Mouse (Mus musculus) skeletal muscle tissue, adult 2 months (tissue): ENCODE results near the gene Ruvbl2.

ENCODE experiments used
- DNase-seq: peaks from one replicate; pipeline ENCODE4 v3.0.0-alpha.2; 2012; ENCODE audit warnings: low read depth, low spot score

Ruvbl2 gene

DNA sequence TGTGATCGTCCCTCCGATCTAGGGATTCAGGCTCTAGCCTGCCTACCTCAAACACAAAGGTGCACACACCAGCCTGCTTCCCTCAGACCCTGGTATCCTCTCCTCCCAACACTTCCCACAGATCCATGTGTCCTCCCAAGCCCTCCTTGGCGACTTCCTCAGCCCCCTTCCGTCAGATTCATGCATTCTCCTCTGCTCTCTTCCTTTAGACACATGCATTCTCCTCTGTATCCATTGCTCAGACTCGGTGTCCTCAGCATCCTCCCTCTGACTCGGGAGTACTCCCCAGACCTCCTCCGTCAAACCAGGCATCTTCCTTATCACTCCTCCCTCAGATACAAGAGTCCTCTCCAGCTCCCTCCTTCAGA lies 4.1 kb downstream of the Ruvbl2 start:
- no peak for DNase-seq

DNA sequence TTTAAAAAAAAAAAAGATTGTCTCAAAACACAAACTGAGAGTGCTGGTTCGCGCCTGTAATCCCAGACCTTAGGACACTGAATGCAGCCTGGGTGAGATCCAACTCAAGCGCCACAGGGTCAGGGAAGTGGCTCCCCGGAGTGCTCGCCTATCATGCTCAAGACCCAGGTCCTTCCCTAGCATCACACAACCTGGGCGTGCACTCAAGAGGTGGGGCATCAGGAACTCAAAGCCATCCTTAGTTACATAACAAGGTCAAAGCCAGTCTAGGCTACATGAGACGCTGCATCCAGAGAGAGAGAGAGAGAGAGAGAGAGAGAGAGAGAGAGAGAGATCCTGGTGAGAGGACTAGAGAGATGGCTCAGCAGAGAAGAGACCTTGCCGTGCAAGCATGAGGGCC lies 11.3 kb downstream of the Ruvbl2 start:
- DNase-seq: peak; percentile 91

DNA sequence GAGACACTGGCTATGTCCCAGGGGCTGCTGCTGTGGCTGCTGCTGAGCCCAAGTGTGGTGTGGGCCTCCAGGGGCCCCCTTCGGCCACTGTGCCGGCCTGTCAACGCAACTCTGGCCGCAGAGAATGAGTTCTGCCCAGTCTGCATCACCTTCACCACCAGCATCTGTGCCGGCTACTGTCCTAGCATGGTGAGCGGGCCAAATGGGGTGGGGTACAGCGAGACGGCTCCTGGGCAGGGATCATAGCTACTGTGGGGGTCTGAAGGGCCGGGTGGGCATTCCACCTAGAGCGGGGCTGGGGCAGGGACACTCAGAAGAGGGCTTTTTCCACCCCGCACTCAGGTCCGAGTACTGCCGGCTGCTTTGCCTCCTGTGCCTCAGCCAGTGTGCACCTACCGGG lies 16.7 kb downstream of the Ruvbl2 start:
- DNase-seq: no peak

DNA sequence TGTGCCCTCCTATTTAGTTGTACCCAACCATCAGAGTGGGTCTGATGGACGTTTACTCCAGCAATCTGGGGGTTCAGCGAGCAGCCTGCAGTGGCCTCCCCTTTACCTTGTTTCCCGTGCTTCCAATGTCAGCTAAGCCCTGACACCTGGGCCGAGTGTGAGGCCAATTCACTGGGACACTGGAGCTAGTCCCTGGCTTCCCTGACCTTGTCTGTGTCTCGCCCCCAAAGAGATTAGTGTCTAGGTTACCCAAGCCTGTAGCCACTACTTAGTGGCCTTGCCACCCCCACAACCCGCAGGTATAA lies 17.3 kb downstream of the Ruvbl2 start, which contains the start of gene Lhb:
Lhb (plus strand) TSS at position 206 of the 305 bp plus-strand sequence.
- no peak for DNase-seq

DNA sequence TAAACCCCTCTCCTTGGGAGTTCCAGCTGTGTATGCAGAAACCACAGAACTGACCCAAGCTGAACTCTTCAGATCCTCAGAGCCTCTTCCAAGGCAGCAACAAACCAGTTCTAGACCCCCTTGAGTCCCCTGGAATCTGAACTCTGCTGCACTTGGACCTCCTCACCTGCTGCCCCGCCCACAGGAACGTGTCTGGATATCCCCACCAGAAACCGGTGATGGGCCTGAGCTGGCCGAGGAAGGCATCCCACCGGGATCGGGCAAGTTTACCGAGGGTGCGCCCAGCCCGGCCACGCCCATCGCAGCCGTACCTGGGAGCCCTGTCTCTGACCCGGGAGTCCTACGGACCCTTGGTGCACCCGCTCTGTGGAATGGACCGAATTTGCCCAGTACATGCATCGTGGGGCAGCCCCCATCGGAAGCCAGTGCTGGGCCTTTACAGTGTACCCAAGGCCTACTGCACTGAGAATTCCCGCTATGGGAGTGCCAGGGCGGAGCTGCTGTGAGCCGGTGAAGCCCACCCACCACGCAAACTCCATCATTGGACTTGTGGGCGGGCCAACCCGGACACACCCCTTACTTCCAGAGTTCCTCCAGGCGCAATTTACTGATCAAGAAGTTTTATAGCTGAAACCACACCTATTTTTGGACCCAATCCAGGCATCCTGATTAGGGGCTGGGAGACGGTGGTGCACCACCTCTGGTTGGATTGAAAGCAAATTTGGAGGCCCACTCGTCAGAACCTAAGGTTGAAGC lies 17.9 kb downstream of the Ruvbl2 start:
- no peak for DNase-seq

DNA sequence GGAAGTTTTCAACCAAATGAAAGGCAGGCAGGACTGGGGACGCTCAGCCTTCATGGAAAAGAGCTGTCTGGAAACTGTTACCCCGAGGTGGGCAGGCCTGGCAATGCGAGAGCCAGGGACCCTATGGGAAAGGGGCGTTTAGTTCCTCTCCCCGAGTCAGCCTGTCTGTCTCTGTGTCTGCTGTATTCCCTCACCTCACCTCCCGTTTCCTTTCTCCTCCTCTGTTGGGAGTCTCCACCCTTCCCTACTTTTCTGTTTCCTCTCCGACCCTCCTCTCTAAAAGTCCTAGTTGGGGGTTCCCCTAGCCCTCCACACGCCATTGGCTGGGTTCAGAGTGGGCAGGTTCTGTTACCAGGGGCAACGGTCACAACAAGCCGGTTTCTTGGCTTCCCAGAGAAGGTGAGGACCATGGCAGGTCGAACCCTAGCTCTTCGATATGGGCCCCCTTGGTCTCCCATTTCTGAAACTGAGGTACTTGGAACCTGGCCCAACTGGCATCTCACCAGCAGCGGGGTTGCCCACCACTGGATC lies 19.9 kb downstream of the Ruvbl2 start:
- no peak for DNase-seq

DNA sequence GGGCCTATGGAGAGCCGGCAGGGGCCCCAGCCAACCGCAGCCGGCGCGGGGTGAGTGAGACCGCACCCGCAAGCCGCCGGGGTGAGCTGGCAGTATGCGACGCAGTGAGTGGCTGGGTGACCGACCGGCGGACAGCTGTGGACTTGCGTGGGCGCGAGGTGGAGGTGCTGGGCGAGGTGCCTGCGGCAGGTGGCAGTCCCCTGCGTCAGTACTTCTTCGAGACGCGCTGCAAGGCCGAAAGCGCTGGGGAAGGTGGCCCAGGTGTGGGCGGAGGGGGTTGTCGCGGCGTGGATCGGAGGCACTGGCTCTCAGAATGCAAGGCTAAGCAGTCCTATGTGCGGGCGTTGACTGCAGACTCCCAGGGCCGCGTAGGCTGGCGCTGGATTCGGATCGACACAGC lies 22.3 kb downstream of the Ruvbl2 start:
- no peak for DNase-seq

DNA sequence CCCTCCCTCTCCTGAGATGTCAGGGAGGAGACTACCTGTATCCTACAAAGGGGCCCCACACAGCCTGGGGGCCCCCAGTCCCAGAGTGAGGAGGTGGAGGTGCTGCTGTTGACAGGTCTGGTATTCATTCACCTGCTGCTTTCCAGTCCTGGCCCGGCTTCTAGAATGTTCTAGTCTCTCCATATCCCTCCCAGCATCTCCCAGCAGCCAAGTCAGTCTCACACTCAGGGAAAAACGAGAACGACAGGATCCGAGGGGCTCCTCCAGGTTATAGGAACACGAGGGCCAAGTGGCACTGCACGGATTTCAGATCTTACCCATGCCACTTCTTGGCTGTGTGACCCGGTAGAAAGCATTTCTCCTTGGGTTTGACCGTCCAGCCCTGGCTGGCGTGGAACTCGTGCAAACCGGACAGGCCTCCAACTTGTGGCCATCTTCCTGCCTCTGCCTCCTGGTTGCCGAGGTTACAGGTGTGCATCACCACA lies 23.1 kb downstream of the Ruvbl2 start:
- no peak for DNase-seq

DNA sequence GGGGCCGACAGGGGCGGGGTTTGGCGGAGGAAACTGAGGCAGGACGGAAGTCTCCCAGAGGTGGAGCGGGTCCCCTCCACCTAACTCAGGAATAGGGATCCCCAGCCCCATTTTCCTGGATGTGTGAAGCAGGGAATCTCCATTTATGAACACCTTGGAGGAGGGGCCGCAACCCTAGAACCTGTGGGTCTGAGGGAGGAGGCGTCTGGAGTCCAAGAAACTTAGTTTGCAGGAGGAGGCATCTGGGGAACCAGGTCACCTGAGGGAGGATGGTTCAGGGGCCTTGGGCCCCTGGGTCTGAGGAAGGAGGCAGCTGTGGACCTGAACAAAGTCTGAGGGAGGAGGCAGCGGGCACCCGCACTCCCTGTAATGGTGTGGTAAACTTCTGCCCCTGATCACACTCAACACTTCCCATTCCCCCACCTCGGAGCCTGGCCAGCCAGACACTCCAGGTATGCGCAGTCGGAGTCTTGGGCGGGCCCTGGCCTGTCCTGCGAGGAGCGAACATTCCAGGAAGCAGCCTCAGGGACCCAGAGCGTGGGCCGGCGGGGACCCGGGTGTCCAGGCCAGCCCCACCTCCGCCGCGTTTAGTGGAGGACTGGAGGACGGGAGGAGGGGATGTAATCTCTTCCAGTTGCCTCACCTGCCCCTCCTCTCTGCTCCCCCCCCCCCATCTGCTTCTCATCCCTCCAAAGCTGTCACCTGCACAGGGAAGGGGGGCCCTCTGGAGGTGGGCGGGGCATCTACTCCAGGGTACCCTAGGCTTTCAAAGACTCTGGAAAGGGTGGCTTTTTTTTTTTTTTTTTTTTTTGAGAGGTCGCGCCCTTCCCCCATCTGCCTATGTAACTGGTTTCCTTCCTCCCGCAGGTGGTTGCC lies 23.8 kb downstream of the Ruvbl2 start:
- DNase-seq: no peak

DNA sequence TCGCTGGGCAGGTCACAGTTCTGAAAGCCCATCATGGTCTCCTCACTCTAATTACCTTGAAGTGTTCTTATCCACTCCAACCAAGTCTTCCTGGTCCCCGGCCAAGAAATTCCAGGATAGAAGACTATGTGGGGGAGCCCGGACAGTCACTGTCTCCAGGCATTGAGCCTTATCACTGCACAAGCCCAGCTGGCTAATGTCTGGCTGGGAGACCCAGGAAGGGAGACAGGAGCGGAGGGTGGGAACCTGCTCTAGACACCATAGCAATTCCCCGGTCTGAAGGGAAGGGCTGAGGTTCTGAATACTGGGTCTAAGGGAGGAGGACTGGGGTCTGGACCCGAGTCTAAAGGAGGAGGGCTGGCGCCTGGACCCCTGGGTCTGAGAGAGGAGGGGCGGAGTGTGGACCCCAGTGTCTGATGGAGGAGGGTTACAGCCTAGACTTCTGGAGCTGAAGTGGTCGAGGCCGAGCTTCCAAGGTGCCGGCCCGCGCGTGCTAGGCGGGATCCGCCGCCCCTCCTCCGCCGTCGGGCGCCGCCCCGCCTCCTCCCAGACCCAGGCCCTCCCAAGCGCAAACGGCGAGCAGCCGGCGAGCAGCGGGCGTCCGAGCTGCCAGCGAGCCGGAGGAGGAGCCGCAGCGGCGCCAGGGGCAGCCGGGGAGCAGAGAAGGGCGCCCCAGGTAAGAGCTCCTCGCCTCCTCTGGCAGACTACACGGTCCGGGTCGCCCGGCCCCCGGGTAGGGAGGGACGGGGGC lies 24.6 kb downstream of the Ruvbl2 start, which contains the start of gene Ntf5:
Ntf5 (plus strand) TSS at position 583 of the 751 bp plus-strand sequence.
- no peak for DNase-seq

DNA sequence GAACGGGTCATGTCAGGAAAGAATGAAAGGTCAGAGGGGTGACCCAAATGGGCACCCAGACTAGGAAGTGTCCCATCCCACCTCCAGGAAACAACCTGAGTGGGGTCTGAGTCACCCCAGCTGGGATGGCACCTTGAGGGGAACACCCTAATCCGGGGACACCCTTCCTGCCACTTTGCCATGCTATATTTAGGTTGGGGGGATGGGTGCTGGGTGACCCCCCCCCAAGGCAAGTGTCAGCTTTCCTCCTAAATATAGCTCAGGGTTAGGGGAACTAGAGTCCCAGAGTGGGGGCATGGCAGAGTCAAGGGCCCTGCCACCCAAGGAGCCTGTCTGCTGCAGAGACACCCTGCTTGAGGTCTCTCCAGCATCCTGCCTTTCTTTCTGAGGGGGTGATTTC lies 25.5 kb downstream of the Ruvbl2 start:
- DNase-seq: peak; percentile 84

DNA sequence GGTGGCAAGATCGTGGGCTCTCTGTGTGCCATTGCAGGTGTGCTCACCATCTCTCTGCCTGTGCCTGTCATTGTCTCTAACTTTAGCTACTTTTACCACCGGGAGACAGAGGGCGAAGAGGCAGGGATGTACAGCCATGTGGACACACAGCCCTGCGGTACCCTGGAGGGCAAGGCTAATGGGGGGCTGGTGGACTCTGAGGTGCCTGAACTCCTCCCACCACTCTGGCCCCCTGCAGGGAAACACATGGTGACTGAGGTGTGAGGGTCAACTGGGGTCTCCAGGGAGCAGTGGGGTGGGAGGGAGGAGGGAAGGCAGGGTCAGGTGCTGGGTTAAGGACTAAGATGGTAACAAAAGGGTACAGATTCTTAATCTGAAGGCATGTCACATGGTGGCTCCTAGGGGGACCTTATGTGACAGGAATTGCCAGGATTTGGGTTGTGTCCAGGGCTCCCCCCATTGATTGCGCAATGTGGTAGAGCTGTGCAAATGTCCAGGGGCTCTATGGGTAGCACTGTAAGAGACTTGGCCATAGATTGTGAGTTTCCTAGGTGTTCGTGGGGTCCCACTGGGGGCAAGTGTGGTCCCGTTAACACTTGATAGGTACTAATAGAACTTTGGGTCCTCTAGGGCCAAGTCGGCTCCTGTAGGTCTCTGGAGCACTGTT lies 28.3 kb downstream of the Ruvbl2 start:
- no peak for DNase-seq

DNA sequence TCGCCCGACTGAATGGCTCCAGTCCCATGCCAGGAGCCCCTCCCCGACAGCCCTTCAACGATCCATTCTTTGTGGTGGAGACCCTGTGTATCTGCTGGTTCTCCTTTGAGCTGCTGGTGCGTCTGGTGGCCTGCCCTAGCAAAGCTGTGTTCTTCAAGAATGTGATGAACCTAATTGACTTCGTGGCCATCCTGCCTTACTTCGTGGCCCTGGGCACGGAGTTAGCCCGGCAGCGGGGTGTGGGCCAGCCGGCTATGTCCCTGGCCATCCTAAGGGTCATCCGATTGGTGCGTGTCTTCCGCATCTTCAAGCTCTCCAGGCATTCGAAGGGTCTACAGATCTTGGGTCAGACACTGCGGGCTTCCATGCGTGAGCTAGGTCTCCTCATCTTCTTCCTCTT lies 28.9 kb downstream of the Ruvbl2 start:
- DNase-seq: no peak

DNA sequence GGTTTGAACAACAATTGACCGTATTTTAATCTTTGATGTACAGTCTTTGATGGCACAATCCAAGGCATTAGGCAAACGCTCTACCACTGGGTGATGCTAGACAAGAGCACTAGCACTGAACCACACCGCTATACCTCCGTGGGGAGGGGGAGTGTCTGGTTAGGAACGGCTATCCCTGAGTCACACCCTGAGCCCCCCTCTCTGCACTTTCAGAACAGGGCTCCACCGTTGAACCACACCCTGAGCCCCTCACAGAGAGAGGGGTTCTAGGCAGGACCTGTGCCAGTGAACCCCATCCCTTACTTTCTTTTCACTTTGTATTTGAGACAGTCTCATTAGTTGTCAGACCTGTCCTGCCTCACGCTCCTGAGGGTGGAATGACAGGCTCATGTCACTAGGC lies 29.5 kb downstream of the Ruvbl2 start:
- no peak for DNase-seq

DNA sequence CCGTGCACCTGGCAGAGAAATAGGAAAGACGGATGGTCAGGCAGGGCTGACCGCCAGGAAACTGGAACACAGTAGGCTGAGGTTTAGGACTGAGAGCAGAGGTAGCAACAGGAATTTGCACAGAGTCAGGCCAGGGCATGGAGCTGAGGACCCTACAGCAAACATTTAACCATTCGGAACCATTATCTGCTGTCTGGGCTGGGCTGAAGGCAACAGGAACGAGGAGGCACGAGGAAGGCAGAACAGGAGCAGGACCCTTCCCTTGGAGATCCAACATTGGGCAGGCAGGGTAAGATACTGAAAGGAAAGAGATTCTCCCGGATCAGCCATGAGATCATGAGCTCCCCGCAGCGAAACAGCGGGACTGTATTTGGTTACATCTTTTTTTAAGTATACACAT lies 30.1 kb downstream of the Ruvbl2 start:
- no peak for DNase-seq

DNA sequence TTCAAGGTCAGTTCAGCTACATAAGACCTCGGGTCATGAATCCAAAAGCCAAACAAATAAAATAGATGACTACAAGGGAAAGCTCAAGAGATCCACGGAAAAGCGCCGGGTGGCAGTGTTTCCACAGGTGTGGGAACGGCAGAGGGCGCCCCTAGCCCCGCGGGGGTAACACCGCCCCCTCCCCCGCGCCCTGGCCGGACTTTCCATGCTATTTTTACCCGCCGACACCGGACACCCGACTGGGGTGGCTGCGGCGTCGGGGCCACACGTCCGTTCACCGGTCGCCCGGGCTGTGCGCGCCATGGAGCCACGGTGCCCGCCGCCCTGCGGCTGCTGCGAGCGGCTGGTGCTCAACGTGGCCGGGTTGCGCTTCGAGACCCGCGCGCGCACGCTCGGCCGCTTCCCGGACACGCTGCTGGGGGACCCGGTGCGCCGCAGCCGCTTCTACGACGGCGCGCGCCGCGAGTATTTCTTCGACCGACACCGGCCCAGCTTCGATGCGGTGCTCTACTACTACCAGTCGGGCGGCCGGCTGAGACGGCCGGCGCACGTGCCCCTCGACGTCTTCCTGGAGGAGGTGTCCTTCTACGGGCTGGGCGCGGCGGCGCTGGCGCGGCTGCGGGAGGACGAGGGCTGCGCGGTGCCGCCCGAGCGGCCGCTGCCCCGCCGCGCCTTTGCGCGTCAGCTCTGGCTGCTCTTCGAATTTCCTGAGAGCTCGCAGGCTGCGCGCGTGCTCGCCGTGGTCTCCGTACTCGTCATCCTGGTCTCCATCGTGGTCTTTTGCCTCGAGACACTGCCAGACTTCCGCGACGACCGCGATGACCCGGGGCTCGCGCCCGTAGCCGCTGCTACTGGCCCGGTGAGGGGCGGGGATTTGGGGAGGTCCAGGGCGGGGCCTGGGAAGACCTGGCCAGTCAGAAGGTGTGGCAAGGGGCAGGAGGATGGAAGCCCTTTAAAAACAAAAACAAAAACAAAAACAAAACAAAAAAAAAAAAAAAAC lies 31.4 kb downstream of the Ruvbl2 start:
- DNase-seq: peak; percentile 82

DNA sequence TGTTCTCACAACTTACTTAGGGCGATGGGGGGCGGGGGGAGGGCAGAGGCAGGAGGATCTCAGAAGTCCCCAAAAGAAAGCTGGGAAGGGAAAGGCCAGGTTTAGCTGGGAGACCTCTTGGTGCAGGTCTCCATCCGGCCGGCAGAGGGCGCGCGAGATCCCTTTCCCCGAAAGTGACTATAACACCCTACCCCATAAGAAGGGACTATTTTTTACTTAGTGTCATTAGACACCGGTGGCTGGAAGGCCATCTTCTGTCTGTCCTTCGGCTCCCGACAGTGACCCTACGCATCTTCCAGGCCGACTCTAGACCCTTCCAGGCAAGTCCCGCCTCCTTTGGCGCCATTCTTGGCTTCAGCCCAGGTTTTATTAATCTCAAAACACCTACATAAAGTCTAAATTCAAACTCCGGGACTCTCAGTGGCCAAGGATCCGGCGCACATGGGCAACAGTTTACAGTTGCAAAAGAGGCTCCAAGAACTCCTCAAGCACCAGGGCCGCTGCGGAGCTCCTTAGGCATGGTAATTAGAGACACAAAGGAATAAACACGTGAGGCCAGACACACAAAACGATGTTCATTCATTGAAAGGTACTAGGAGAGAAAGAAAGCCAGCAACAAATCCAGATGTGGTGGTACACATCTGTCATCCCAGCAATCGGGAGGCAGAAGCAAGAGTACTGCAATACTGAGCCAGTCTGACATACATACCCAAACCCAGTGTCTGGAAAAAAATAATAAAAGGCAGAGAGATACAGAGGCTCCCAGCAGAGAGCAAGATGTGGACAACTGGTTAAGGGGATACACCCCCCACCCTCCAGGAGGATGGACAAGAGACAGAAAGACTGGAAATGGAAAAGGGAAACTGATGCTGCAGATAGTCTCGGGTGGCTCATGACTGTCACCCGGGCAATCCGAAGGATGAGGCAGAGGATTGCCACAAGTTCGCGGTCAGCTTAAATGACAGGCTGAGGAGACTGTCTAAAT lies 32.5 kb downstream of the Ruvbl2 start, which contains the start of gene Kcna7:
Kcna7 (plus strand) TSS at position 563 of the 985 bp plus-strand sequence.
- peak; percentile 95 for DNase-seq

DNA sequence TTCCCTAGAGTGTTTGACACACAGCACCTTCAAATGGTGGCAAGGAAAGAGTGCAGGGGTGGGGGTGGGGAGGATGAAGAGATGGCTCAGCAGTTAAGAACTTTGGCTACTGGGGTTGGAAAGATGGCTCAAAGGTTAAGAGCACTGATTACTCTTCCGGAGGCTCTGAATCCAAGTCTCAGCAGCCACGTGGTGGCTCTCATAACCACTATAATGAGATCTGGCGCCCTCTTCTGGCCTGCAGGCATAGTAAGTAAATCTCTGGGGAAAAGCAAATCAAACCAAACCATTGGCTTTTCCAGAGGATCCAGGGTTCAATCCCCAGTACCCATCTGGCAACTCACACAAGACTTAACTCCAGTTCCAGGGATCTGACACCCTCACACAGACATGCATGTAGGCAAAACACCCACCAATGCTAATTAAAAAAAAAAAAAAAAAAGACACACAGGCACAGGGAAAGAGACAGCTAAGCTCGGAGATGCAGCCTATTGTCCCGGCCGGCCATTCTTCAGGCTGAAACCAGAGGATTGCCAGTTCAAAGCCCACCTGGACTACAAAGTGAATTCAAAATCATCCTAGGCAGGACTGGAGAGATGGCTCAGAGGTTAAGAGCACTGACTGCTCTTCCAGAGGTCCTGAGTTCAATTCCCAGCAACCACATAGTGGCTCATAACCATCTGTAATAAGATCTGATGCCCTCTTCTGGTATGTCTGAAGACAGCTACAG lies 34.2 kb downstream of the Ruvbl2 start:
- peak; percentile 65 for DNase-seq
